Mouse (Mus musculus) 416B (cell line): ENCODE data around the gene Morn3.

Experiments used
- DNase-seq: peaks from one replicate; pipeline ENCODE4 v3.0.0; 2011; ENCODE audit warnings: low read depth

Gene Morn3

GRCm38 (mm10) chr5:123023049-123023448, 23.8 kb downstream of the Morn3 start:
- peak; percentile 35 for DNase-seq

DNA sequence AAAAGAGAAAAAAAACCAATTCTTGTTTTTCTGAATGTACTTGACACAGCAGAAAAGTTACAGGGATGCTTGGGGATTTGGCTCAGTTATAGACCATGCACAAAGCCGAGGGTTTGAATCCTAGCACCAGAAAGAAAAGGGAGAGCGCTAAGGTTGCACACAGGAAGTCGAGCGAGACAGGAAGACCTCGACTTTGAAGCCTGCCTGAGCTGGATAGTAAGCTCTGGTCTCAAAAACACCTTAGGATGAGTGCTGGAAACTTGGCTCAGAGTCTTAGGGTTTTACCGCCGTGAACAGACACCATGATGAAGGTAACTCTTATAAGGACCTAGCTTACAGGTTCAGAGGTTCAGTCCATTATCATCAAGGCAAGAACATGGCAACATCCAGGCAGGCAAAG, 25.4 kb downstream of the Morn3 start:
- DNase-seq: no peak

GRCm38 (mm10) chr5:123020426-123020825, 26.4 kb downstream of the Morn3 start:
- DNase-seq: peak; percentile 76

GRCm38 (mm10) chr5:123019336-123020016, 27.3 kb downstream of the Morn3 start:
- DNase-seq: peak; percentile 97

DNA sequence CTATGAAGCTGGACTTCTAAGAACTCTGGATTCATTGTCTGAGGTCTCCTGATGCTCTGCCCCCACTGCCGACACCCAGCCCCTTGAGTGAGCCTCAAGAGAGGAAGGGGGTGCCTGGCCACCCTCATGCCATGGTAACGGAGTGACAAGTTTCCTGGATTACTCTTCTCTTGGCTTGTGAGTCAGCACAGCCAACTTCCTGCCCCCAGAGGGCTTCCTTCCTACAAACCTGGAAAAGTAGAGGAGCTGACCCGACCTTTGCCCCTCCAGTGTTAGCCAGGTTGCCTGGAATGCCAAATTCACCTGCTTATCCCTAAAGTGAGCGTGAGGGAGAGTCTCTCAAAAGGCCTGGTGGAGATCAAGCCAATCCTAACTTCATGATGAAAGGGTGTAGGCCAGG, 29.3 kb downstream of the Morn3 start:
- peak; percentile 75 for DNase-seq

GRCm38 (mm10) chr5:123015915-123016314, 30.9 kb downstream of the Morn3 start:
- DNase-seq: peak; percentile 48

DNA sequence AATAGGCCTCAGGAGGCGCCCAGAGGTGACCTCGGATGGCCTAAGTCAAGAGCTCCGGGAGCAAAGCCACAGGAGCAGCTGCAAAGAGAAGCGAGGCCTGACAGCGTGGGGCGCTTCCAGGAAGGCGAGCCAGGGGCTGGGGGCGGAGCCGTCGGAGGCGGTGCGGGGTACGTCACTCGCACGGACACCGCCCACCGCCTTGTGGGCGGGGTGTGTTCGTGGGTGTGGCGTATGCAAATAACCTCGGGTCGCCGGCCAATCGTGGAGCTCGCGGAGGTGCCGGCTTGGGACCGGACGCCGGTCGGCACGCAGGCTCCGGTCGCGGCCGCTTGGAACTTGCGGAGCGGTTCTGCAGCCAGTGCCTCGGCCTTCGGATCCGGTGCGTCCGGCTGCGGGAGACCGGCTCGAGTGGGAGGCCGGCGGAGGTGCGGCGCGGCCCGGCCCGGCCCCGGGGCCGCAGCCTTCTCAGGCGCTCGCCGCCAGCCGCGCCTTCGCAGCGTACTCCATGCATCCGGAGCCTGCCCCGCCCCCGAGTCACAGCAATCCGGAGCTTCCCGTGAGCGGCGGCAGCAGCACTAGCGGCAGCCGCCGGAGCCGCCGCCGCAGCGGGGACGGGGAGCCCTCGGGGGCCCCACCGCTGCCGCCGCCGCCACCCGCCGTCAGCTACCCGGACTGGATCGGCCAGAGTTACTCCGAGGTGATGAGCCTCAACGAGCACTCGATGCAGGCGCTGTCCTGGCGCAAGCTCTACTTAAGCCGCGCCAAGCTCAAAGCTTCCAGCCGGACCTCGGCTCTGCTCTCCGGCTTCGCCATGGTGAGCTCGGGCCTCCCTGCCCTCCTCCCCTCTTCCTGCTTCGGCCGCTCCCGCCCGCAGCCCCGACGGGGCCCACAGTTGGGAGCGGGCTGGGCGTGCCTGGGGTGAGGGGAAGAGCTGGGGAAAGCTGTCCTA, 31.8 kb downstream of the Morn3 start, which contains the start of gene Orai1:
Orai1 (plus strand) TSS at position 322 of the 949 bp plus-strand sequence.
- peak; percentile 97 for DNase-seq

GRCm38 (mm10) chr5:123013599-123014315, 33.1 kb downstream of the Morn3 start:
- DNase-seq: peak; percentile 87

GRCm38 (mm10) chr5:123011705-123012104, 35.1 kb downstream of the Morn3 start:
- no peak for DNase-seq

- peak; percentile 20 for DNase-seq
Measured at GRCm38 (mm10) chr5:123010806-123011205, 36.0 kb downstream of the Morn3 start.

- DNase-seq: no peak
Measured at GRCm38 (mm10) chr5:123009873-123010272, 36.9 kb downstream of the Morn3 start.

DNA sequence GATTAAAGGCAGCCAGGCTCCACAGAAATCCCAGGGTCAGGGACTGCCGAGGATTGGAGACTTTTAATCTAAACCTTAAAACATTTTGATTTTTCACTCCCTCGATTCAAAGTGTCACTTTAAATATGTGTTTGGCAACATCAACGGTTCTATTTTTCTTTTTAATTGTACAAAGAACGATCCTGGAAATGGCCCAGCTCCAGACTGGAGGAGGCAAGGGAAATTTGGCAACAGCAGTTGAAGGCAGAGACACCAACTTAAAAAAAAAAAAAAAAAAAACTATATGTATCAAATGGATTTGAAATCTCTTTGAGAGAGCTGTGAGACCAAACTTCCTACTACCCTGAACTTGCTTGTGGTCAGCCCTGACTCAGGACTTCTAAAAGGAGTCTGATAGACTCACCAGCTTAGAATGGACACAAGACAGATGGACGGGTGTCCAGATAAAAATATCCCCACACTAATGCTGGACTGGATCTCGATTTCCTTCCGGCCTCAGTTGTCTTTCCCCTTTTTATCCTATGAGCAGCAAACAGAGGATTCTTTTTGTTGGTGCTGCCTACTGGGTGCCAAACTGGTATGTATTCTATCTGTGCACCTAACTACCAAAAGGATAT, 37.8 kb downstream of the Morn3 start:
- DNase-seq: peak; percentile 42

- no peak for DNase-seq
Measured at GRCm38 (mm10) chr5:123005716-123006592, 40.9 kb downstream of the Morn3 start.

DNA sequence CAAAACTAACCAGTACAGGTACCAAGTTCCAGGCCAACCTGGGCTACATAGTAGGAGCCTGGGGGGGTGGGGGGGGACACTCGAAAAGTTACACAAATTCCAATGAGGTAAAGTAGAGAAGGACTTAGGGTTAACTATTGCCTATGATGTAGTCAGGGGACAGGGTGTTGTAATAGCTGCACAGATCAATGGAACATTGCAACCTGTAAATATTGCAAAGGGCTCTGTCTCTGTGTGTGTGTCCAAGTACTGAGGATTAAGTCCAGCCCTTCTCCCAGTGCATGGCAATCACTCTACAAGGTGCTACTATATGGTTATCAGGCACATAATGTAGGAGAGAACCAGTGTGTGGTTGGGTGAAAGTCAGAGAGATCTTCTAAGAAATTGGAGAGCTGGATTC, 45.9 kb downstream of the Morn3 start:
- no peak for DNase-seq

GRCm38 (mm10) chr5:122997205-122998204, 49.3 kb downstream of the Morn3 start:
- no peak for DNase-seq

DNA sequence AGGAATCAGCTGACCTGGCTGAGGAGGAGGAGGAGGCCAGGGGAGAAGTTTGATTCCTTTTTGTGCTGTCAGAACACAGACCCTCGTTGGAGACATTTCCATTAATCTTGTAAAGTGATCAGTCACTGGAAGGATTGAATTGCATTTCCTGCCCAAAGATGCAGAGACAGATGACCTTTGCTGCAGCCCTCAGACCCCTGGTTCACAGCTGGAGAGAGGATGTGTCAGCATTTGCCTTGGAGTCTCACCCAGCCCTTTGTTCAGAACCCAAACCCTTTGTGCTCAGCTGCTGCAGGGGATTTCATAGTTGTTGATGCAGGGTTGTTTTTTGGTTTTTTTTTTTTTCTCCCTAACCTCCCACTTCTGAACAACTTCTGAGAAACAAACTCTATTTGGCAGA, 51.9 kb downstream of the Morn3 start:
- DNase-seq: no peak

- DNase-seq: peak; percentile 99
Measured at GRCm38 (mm10) chr5:122994303-122994846, 52.4 kb downstream of the Morn3 start.

DNA sequence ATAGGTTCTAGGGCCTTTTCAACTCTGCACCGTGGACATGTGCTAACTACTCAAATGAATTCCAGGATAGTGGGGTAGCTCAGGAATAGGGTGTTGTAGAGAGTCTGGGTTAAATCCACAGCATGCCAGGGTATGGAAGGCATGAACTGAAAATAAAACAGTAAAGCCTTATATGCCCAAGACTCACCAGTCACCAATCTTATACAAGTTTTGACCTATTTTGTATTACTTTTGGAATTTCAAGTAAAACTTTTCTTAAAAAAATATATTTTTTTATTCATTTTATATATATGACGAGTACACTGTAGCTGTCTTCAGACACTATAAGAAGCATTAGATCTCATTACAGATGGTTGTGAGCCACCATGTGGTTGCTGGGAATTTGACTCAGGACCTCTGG, 53.0 kb downstream of the Morn3 start:
- no peak for DNase-seq

GRCm38 (mm10) chr5:122991350-122992004, 55.3 kb downstream of the Morn3 start:
- no peak for DNase-seq
